Mouse (Mus musculus) limb, embryonic 10.5 days (tissue): ENCODE measurements around the gene Csrnp1. TPM values are rescaled to one million over a fixed set of nuclear protein-coding genes. Genes with fewer than 3 reads are reported as not detected.

Experiments
- DNase-seq: peaks from one replicate; pipeline ENCODE4 v3.0.0-alpha.2; 2017; ENCODE audit warnings: low spot score
- H3K27ac ChIP-seq: fragments of 300-500 bp; sonication (generic); 2 replicates; pipeline ENCODE4 v1.5.1; 2016; ENCODE audit warnings: mild to moderate bottlenecking
- H3K27me3 ChIP-seq: fragments of 300-500 bp; sonication (generic); 2 replicates; pipeline ENCODE4 v1.6.1; 2016; ENCODE audit warnings: low read depth, mild to moderate bottlenecking; ENCODE audit not compliant: poor library complexity, severe bottlenecking
- H3K36me3 ChIP-seq: fragments of 300-500 bp; sonication (generic); 2 replicates; pipeline ENCODE4 v1.6.1; 2016; ENCODE audit warnings: mild to moderate bottlenecking, moderate library complexity
- H3K4me1 ChIP-seq: fragments of 300-500 bp; sonication (generic); 2 replicates; pipeline ENCODE4 v1.6.1; 2016
- H3K4me3 ChIP-seq: fragments of 300-500 bp; sonication (generic); 2 replicates; pipeline ENCODE4 v1.5.1; 2016; ENCODE audit warnings: mild to moderate bottlenecking, moderate library complexity
- H3K9me3 ChIP-seq: fragments of 300-500 bp; sonication (generic); replicated peaks from 2 replicates; pipeline ENCODE4 v1.6.1; 2016; ENCODE audit warnings: mild to moderate bottlenecking
- WGBS: fragments of 180-500 bp; shearing (Covaris S2); methylation state at CpG from one replicate; pipeline ENCODE4 v1.1.7; 2016; 5-methylcytosine and 5-hydroxymethylcytosine counted together
- polyA plus RNA-seq: library from polyadenylated mRNA; unstranded; fragments of >200 nt; fragmentation: Nextera tagmentation; extraction: Ambion mirVana; gene quantifications from 2 replicates; pipeline ENCODE4 v1.2.1, GENCODE M21; 2016

Csrnp1 gene
- polyA plus RNA-seq, 1 experiment from 2014 or later: 3.5 TPM

- H3K27me3 ChIP-seq: no peaks in the 10 kb centered on the region
- H3K9me3 ChIP-seq: no peaks in the 10 kb centered on the region
- H3K4me3 ChIP-seq: no peak overlapping the region
- no peaks in the 10 kb centered on the region for H3K36me3 ChIP-seq
- 51% methylated on average over 6 of the region's 6 CpGs for WGBS
- no peak for DNase-seq
- peak overlapping the region; percentile 12; the same call in 1 of the 2 replicates for H3K27ac ChIP-seq
- peaks cover 4% of the 10 kb centered on the region for H3K4me1 ChIP-seq
These were observed 34.0 kb downstream of the Csrnp1 start for GRCm38 (mm10) chr9:119950434-119950833.

GRCm38 (mm10) chr9:119948804-119949203 lies 35.7 kb downstream of the Csrnp1 start:
- peaks cover 4% of the 10 kb centered on the region for H3K4me1 ChIP-seq
- no peaks in the 10 kb centered on the region for H3K9me3 ChIP-seq
- no peaks in the 10 kb centered on the region for H3K36me3 ChIP-seq
- no peak overlapping the region for H3K27ac ChIP-seq
- no peak overlapping the region for H3K4me3 ChIP-seq
- no peaks in the 10 kb centered on the region for H3K27me3 ChIP-seq
- 53% methylated on average over 3 of the region's 3 CpGs for WGBS
- DNase-seq: no peak

- WGBS: 74% methylated on average over 12 of the region's 12 CpGs
- peak; percentile 49 for DNase-seq
- H3K27ac ChIP-seq: no peak overlapping the region
These were observed 39.1 kb downstream of the Csrnp1 start for GRCm38 (mm10) chr9:119945173-119945900.

GRCm38 (mm10) chr9:119943326-119943725 lies 41.1 kb downstream of the Csrnp1 start:
- Histone ChIP-seq H3K27me3 (no peaks in the 10 kb centered on the region), H3K4me3 (no peak overlapping the region), H3K27ac (no peak overlapping the region), H3K4me1 (peaks cover 36% of the 10 kb centered on the region), H3K9me3 (no peaks in the 10 kb centered on the region), H3K36me3 (no peaks in the 10 kb centered on the region)
- 85% methylated on average over 1 of the region's 1 CpGs for WGBS
- no peak for DNase-seq

More at GRCm38 (mm10) chr9:119945173-119945900, 39.1 kb downstream of the Csrnp1 start:
- Histone ChIP-seq H3K4me1 (peaks cover 19% of the 10 kb centered on the region), H3K27me3 (no peaks in the 10 kb centered on the region), H3K36me3 (no peaks in the 10 kb centered on the region), H3K4me3 (no peak overlapping the region), H3K9me3 (no peaks in the 10 kb centered on the region)

- H3K4me3 ChIP-seq: no peak overlapping the region
- no peaks in the 10 kb centered on the region for H3K27me3 ChIP-seq
- DNase-seq: no peak
- H3K36me3 ChIP-seq: no peaks in the 10 kb centered on the region
- peaks cover 49% of the 10 kb centered on the region for H3K4me1 ChIP-seq
- H3K9me3 ChIP-seq: no peaks in the 10 kb centered on the region
- peak overlapping the region; percentile 47; the same call in 1 of the 2 replicates for H3K27ac ChIP-seq
- WGBS: 85% methylated on average over 14 of the region's 14 CpGs
These were observed 42.6 kb downstream of the Csrnp1 start for GRCm38 (mm10) chr9:119941861-119942260.

GRCm38 (mm10) chr9:119941407-119941806 lies 43.1 kb downstream of the Csrnp1 start:
- no peaks in the 10 kb centered on the region for H3K9me3 ChIP-seq
- peaks cover 54% of the 10 kb centered on the region for H3K4me1 ChIP-seq
- no peak overlapping the region for H3K4me3 ChIP-seq
- DNase-seq: no peak
- no peak overlapping the region; the same call in 1 of the 2 replicates for H3K27ac ChIP-seq
- no peaks in the 10 kb centered on the region for H3K27me3 ChIP-seq
- 95% methylated on average over 5 of the region's 5 CpGs for WGBS
- no peaks in the 10 kb centered on the region for H3K36me3 ChIP-seq

GRCm38 (mm10) chr9:119939646-119940045 lies 44.8 kb downstream of the Csrnp1 start:
- no peaks in the 10 kb centered on the region for H3K27me3 ChIP-seq
- no peak for DNase-seq
- H3K9me3 ChIP-seq: no peaks in the 10 kb centered on the region
- H3K27ac ChIP-seq: peak overlapping the region; percentile 78; the same call in 1 of the 2 replicates
- H3K4me3 ChIP-seq: no peak overlapping the region
- WGBS: 69% methylated on average over 10 of the region's 10 CpGs
- no peaks in the 10 kb centered on the region for H3K36me3 ChIP-seq
- peaks cover 57% of the 10 kb centered on the region for H3K4me1 ChIP-seq

- H3K9me3 ChIP-seq: no peaks in the 10 kb centered on the region
- H3K4me1 ChIP-seq: peaks cover 55% of the 10 kb centered on the region
- H3K36me3 ChIP-seq: no peaks in the 10 kb centered on the region
- 77% methylated on average over 4 of the region's 4 CpGs for WGBS
- H3K27ac ChIP-seq: peak overlapping the region; percentile 78; the same call in 1 of the 2 replicates
- no peaks in the 10 kb centered on the region for H3K27me3 ChIP-seq
- no peak overlapping the region for H3K4me3 ChIP-seq
- DNase-seq: no peak
These were observed 46.0 kb downstream of the Csrnp1 start for GRCm38 (mm10) chr9:119938496-119938895.

GRCm38 (mm10) chr9:119937005-119937773 lies 47.3 kb downstream of the Csrnp1 start, which contains the start of the genes Gorasp1 and Ttc21a:
Gorasp1 (minus strand) TSS chr9:119937565.
Ttc21a (plus strand) TSS chr9:119937606.
- H3K36me3 ChIP-seq: peaks cover 12% of the 10 kb centered on the region
- H3K4me1 ChIP-seq: peaks cover 48% of the 10 kb centered on the region
- peak; percentile 99 for DNase-seq
- 4% methylated on average over 40 of the region's 40 CpGs for WGBS
- H3K27ac ChIP-seq: peak within 1 kb of the TSS; percentile 88
- H3K27me3 ChIP-seq: no peaks in the 10 kb centered on the region
- H3K4me3 ChIP-seq: peak within 1 kb of the TSS; percentile 65
- no peaks in the 10 kb centered on the region for H3K9me3 ChIP-seq

- WGBS: 96% methylated on average over 6 of the region's 6 CpGs
These were observed 50.8 kb downstream of the Csrnp1 start for GRCm38 (mm10) chr9:119933675-119934074.

GRCm38 (mm10) chr9:119932358-119932757 lies 52.1 kb downstream of the Csrnp1 start:
- Histone ChIP-seq H3K27ac (no peak overlapping the region), H3K27me3 (no peaks in the 10 kb centered on the region), H3K4me1 (peaks cover 11% of the 10 kb centered on the region), H3K9me3 (no peaks in the 10 kb centered on the region), H3K4me3 (no peak overlapping the region), H3K36me3 (peaks cover 60% of the 10 kb centered on the region)
- WGBS: 93% methylated on average over 12 of the region's 12 CpGs
- DNase-seq: no peak

More at GRCm38 (mm10) chr9:119933675-119934074, 50.8 kb downstream of the Csrnp1 start:
- no peaks in the 10 kb centered on the region for H3K27me3 ChIP-seq
- peaks cover 47% of the 10 kb centered on the region for H3K36me3 ChIP-seq
- peaks cover 22% of the 10 kb centered on the region for H3K4me1 ChIP-seq
- H3K4me3 ChIP-seq: no peak overlapping the region
- no peak for DNase-seq
- no peaks in the 10 kb centered on the region for H3K9me3 ChIP-seq
- H3K27ac ChIP-seq: no peak overlapping the region

GRCm38 (mm10) chr9:119926497-119926896 lies 58.0 kb downstream of the Csrnp1 start:
- no peak overlapping the region for H3K27ac ChIP-seq
- 89% methylated on average over 5 of the region's 5 CpGs for WGBS
- no peaks in the 10 kb centered on the region for H3K27me3 ChIP-seq
- H3K9me3 ChIP-seq: no peaks in the 10 kb centered on the region
- H3K4me3 ChIP-seq: no peak overlapping the region
- H3K36me3 ChIP-seq: peaks cover 98% of the 10 kb centered on the region
- no peaks in the 10 kb centered on the region for H3K4me1 ChIP-seq
- DNase-seq: no peak

- Histone ChIP-seq H3K4me3 (no peak overlapping the region), H3K4me1 (no peaks in the 10 kb centered on the region), H3K27me3 (no peaks in the 10 kb centered on the region), H3K36me3 (peaks cover 98% of the 10 kb centered on the region), H3K27ac (no peak overlapping the region), H3K9me3 (no peaks in the 10 kb centered on the region)
- DNase-seq: no peak
- 92% methylated on average over 8 of the region's 8 CpGs for WGBS
These were observed 58.7 kb downstream of the Csrnp1 start for GRCm38 (mm10) chr9:119925729-119926128.
